Mouse (Mus musculus) kidney, adult 2 months (tissue): ENCODE results near the gene Hist1h4h.

ENCODE experiments used
- CTCF ChIP-seq: fragments of 200-500 bp; conservative IDR thresholded peaks from 2 replicates; pipeline ENCODE4 v1.5.1; 2011; ENCODE audit warnings: low read depth, mild to moderate bottlenecking, control low read depth, low read length, moderate library complexity, mixed read lengths; ENCODE audit not compliant: insufficient read depth, insufficient read length
- POLR2A ChIP-seq: fragments of 200-500 bp; IDR thresholded peaks from one replicate; pipeline ENCODE4 v1.6.1; 2011; ENCODE audit warnings: low read depth, low read length, control low read depth

DNA sequence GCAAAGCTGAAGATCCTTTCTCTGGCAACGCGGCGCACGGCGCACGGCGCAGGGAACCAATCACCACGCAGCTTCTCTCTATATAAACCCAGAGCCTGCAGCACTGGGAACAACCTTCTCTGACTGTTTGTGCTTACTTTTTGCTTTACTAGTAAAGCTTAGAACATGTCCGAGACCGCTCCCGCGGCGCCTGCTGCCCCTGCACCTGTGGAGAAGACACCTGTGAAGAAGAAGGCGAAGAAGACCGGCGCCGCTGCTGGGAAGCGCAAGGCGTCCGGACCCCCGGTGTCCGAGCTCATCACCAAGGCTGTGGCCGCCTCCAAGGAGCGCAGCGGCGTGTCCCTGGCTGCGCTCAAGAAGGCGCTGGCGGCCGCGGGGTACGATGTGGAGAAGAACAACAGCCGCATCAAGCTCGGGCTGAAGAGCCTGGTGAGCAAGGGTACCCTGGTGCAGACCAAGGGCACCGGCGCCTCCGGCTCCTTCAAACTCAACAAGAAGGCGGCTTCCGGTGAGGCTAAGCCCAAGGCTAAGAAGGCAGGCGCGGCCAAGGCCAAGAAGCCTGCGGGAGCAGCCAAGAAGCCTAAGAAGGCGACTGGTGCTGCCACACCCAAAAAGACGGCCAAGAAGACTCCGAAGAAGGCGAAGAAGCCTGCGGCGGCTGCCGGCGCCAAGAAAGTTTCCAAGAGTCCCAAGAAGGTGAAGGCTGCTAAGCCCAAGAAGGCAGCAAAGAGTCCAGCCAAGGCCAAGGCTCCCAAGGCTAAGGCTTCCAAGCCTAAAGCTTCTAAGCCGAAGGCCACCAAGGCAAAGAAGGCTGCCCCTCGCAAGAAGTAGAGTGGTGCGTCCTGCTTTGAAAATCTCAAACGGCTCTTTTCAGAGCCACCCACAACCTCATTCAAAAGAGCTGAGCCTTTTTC is 24.3 kb downstream of the Hist1h4h start:
- TF ChIP-seq POLR2A: peak; percentile 15
- no peak for TF ChIP-seq CTCF
